Mouse (Mus musculus): ENCODE measurements around the gene Tor4a. TPM values are rescaled to one million over a fixed set of nuclear protein-coding genes. Genes with fewer than 3 reads are reported as not detected.

Gene Tor4a
- total RNA-seq, 1 experiment from 2014 or later = 13.9 TPM

- no peak for DNase-seq
Measured at GRCm38 (mm10) chr2:25225811-25226379, 29.2 kb upstream of the Tor4a start.

- peak; percentile 98 for DNase-seq
Measured at GRCm38 (mm10) chr2:25224766-25225752, 28.4 kb upstream of the Tor4a start.

- DNase-seq = no peak
Measured at GRCm38 (mm10) chr2:25224492-25224765, 27.7 kb upstream of the Tor4a start, which contains the start of gene Tubb4b. TSS of gene Tubb4b (minus strand) at chr2:25224702.

GRCm38 (mm10) chr2:25223681-25224491 is 27.2 kb upstream of the Tor4a start:
- peak; percentile 95 for DNase-seq

GRCm38 (mm10) chr2:25221331-25221772 is 24.7 kb upstream of the Tor4a start:
- no peak for DNase-seq

GRCm38 (mm10) chr2:25218445-25218844 is 21.8 kb upstream of the Tor4a start, which contains the start of gene Fam166a:
TSS of gene Fam166a (plus strand) at chr2:25218745.
- DNase-seq = no peak

GRCm38 (mm10) chr2:25217666-25218065 is 21.0 kb upstream of the Tor4a start:
- DNase-seq = no peak

- no peak for DNase-seq
Measured at GRCm38 (mm10) chr2:25214444-25214843, 17.8 kb upstream of the Tor4a start, which contains the start of gene Stpg3. TSS of gene Stpg3 (minus strand) at chr2:25214637.

- DNase-seq = no peak
Measured at GRCm38 (mm10) chr2:25213266-25213865, 16.7 kb upstream of the Tor4a start.

- peak; percentile 96 for DNase-seq
Measured at GRCm38 (mm10) chr2:25211121-25211670, 14.5 kb upstream of the Tor4a start, which contains the start of gene Nelfb. TSS of gene Nelfb (minus strand) at chr2:25211489.

- DNase-seq = no peak
Measured at GRCm38 (mm10) chr2:25210686-25211085, 14.0 kb upstream of the Tor4a start.

GRCm38 (mm10) chr2:25207593-25207992 is 10.9 kb upstream of the Tor4a start:
- DNase-seq = no peak

GRCm38 (mm10) chr2:25203631-25204214 is 7.0 kb upstream of the Tor4a start:
- DNase-seq = peak; percentile 39

- no peak for DNase-seq
Measured at GRCm38 (mm10) chr2:25200631-25201030, 3.9 kb upstream of the Tor4a start.

GRCm38 (mm10) chr2:25197946-25198345 is 1.3 kb upstream of the Tor4a start:
- DNase-seq = no peak

GRCm38 (mm10) chr2:25197191-25197590 is 505 bp upstream of the Tor4a start:
- peak; percentile 44 for DNase-seq

GRCm38 (mm10) chr2:25195211-25196156 is 1.2 kb downstream of the Tor4a start:
- DNase-seq = peak; percentile 87

- DNase-seq = no peak
Measured at GRCm38 (mm10) chr2:25194486-25195171, 2.1 kb downstream of the Tor4a start.

- DNase-seq = no peak
Measured at GRCm38 (mm10) chr2:25194006-25194405, 2.7 kb downstream of the Tor4a start.
